Mouse (Mus musculus): ENCODE measurements around the gene Atcay.

GRCm38 (mm10) chr10:81265540-81265939, 34.9 kb upstream of the Atcay start:
- no peak for TF ChIP-seq CTCF (IDR thresholded peaks at IDR 0.05)
- TF ChIP-seq EP300 (IDR thresholded peaks at IDR 0.05) = no peak

Measured in lung, postnatal 0 days (tissue).